Mouse (Mus musculus): ENCODE data around the gene Ifi203. TPM values are rescaled to one million over a fixed set of nuclear protein-coding genes. Genes with fewer than 3 reads are reported as not detected.

The Ifi203 gene
- 256 to 308 TPM (median 264 TPM) in 4 replicates for total RNA-seq (2023; ENCODE audit: inconsistent age)

DNA sequence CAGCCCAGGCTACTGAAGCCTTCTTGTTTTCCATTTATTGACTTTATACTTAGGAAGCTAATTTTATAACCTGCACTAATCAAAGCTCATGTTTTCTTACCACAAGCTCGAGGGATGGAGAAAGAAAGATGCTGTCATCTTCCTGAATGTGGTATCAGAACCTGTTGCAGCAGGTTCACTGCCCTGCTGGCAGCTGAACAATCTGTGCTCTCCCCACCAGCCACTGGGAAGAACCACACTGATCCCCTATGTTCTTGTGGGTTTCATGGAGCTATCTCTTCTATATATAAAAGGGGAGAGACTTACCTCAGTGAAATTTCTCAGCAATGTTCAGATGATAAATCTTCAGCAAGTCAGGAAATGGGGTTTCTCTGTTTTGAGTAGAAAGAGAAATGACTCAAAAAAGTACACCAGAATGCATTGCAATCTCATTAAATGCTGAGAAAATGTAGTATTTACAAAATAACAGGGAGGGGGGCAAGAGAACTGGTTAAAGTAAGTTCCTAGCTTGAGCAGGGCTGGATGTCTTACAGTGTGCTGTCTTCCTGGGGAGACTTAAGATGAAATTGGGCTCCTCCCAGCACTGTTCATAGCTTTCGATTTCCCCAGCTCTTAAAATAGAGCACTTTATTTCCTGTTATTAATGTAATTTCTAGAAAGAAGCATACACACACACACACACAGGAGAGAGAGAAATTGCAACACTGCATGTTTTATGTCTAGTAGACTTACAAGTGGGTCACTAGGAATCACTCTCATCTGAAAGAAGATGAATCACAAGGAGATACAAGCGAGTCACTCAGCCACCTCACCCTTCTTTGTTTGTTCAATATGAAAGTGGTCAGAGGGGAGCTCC, at the start of gene Ifi203, which contains the start of gene Mndal:
TSS of gene Ifi203 (minus strand) at position 749 of the 856 bp plus-strand sequence.
TSS of gene Mndal (minus strand) at position 568 of the 856 bp plus-strand sequence.

DNA sequence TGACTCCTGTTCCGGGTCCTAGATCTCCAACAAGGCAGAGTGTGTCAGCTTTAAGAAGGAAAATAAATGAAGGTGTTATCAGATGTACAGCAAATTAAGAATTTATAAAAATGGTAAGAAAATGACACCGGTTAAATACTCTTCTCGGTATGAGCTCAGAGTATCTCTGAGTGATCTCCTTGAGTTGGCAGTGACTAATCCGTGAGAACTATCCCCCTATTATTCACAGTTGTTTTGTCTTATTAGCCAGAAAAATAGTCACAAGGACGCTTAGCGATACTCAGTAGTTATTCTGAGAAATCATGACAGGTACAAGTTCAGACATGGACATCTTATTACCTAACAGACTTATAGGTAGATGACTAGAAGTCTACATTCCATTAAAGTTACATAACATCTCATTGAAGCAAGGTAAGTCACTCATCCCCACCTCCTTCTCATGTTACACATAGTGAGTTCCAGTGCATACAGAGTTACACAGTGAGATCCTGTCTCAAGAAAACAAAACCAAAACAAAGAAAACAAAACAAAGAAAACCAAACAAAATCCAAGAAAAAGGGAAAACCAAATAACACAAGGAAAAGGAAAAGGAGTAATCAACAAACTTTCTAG, 40.3 kb upstream of the Ifi203 start, which contains the start of gene Ifi202b:
TSS of gene Ifi202b (minus strand) at position 51 of the 612 bp plus-strand sequence.

GRCm38 (mm10) chr1:173912548-173913255, 29.8 kb downstream of the Ifi203 start, which contains the start of gene Ifi211:
Gene Ifi211, minus strand, starts transcription at chr1:173913046.

Other genes with a start within 250 kb of the Ifi203 start
- 1.6 to 2.9 TPM (median 1.7 TPM) in 4 replicates for gene Ifi207, start 200.9 kb downstream of the Ifi203 start, total RNA-seq (2023; ENCODE audit: inconsistent age)
- 9.5 to 13.4 TPM (median 12.1 TPM) in 4 replicates for gene Ifi204, start 175.7 kb downstream of the Ifi203 start, total RNA-seq (2023; ENCODE audit: inconsistent age)
- gene Ifi211, start 29.6 kb downstream of the Ifi203 start, total RNA-seq (2023; ENCODE audit: inconsistent age): 0.51 to 0.99 TPM in 2 of 4 replicates, not detected in the others
- gene Mndal, start 181 bp downstream of the Ifi203 start, total RNA-seq (2023; ENCODE audit: inconsistent age): 501 to 587 TPM (median 554 TPM) in 4 replicates
- not detected in 4 replicates for gene Ifi202b, start 40.1 kb upstream of the Ifi203 start, total RNA-seq (2023; ENCODE audit: inconsistent age)
- gene Ifi205, start 89.1 kb upstream of the Ifi203 start, total RNA-seq (2023; ENCODE audit: inconsistent age): 5.7 to 11.8 TPM (median 6.6 TPM) in 4 replicates
- gene Olfr433, start 98.0 kb upstream of the Ifi203 start, total RNA-seq (2023; ENCODE audit: inconsistent age): 0.18 to 0.35 TPM (median 0.28 TPM) in 4 replicates
- not detected in 4 replicates for gene Olfr432, start 106.5 kb upstream of the Ifi203 start, total RNA-seq (2023; ENCODE audit: inconsistent age)
- gene Olfr430, start 123.9 kb upstream of the Ifi203 start, total RNA-seq (2023; ENCODE audit: inconsistent age): not detected in 4 replicates
- gene Olfr429, start 141.7 kb upstream of the Ifi203 start, total RNA-seq (2023; ENCODE audit: inconsistent age): not detected in 4 replicates
- gene Olfr427, start 154.2 kb upstream of the Ifi203 start, total RNA-seq (2023; ENCODE audit: inconsistent age): not detected in 4 replicates
- gene Olfr231, start 178.5 kb upstream of the Ifi203 start, total RNA-seq (2023; ENCODE audit: inconsistent age): not detected in 4 replicates
- not detected in 4 replicates for gene Olfr424, start 188.8 kb upstream of the Ifi203 start, total RNA-seq (2023; ENCODE audit: inconsistent age)
- not detected in 4 replicates for gene Olfr420, start 213.0 kb upstream of the Ifi203 start, total RNA-seq (2023; ENCODE audit: inconsistent age)
- 0.16 TPM in 1 of 4 replicates, not detected in the others for gene Spta1, start 230.1 kb upstream of the Ifi203 start, total RNA-seq (2023; ENCODE audit: inconsistent age)